Mouse (Mus musculus) left cerebral cortex, adult 9 months (tissue): ENCODE data around the gene Tas2r125.
"Not testable (repeated sequence)": the region's sequence is repeated elsewhere in the genome, so short reads cannot be mapped to it uniquely, and the experiment has no call there.

ENCODE experiments used
- DNase-seq, 2 experiments: peaks; one replicate each; pipeline ENCODE4 v3.0.0; 2022; ENCODE audit warnings: low spot score in 2 of 2

Tas2r125 gene

DNA sequence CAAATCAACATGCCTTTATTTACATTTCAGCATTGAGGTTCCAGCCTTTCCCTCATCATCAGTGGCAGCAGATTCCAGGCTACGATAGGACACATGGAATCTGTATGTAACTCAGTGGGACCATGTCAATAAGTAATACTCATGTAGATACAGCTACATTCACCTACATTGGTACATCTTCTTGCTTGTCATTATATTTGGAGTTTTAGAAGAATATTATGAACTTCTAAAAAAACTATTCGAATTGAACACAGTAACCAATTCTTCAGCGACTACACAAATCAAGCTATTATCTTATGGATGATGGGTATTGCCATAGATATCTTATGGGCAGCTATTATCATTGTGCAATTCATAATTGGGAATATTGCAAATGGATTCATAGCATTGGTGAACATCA lies at the start of gene Tas2r125:
TSS of gene Tas2r125 (plus strand) at position 301 of the 400 bp plus-strand sequence.
- no peak for DNase-seq

DNA sequence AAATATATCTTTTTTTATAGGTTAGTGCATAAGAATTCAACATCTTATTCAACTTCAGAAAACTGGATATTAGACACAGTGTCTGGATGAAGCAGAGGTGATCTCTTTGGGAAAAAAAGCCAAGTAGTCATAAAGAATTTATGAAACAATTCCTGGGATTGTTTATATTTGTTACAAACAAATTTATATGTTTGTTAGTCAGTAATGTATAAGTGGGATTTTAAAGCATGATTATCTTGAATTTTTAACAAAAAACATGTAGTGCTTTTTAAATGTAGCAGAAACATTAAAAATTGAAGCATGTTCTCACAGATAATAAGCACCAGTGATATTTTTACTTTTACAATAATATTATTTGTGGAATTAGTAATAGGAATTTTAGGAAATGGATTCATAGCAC lies 41.7 kb upstream of the Tas2r125 start, which contains the start of gene Tas2r110:
TSS of gene Tas2r110 (plus strand) at position 301 of the 400 bp plus-strand sequence.
- no peak for DNase-seq

DNA sequence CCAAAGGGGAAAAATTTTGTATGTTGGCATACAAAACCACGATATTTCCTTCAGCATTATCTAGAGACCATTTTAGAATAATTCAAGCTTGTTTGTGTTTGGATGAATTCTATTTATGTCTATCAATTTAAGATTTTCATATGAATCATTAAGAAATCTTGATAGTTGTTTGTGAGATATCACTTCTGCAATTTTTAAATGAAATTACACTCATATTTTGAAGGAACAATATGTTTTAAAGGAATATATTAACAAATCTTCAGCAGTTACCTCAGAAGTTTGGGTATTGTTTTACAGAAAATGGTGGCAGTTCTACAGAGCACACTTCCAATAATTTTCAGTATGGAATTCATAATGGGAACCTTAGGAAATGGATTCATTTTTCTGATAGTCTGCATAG lies 16.7 kb upstream of the Tas2r125 start, which contains the start of gene Tas2r113:
TSS of gene Tas2r113 (plus strand) at position 301 of the 400 bp plus-strand sequence.
- no peak for DNase-seq

DNA sequence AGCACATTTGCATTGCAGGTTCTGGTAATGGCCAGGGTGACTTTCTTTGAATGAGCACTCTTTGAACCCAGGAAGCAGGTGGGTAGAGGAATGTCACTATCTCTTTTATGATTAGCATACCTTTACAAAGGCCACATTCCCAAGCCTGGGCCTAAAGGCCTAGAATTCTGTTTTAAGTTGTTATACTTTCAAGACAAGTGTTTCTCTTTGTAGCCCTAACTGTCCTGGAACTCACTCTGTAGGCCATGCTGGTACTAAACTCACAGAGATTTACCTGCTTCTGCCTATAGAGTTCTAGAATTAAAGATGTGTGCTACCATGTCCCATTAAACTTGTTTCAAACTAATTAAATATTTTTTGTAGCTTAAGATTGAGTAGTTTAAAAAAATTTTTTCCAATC lies 31.9 kb downstream of the Tas2r125 start:
- DNase-seq: not testable (repeated sequence)

DNA sequence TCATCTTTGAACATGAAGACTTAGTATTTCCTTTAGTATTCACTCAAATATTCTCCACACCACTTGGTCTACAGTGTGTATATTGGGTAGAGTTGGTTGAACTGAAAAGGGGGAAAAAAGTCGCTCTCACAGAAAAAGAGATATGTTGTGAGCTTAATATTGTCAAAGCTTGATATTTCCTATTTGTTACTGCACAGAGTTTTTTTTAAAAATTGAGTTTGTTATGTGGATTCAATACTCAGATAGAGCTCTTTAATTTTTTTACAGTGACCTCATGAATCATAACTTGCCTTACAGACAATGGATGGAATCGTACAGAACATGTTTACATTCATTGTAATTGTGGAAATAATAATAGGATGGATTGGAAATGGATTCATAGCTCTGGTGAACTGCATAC lies 41.4 kb downstream of the Tas2r125 start, which contains the start of gene Tas2r129:
TSS of gene Tas2r129 (plus strand) at position 301 of the 400 bp plus-strand sequence.
- DNase-seq: no peak

DNA sequence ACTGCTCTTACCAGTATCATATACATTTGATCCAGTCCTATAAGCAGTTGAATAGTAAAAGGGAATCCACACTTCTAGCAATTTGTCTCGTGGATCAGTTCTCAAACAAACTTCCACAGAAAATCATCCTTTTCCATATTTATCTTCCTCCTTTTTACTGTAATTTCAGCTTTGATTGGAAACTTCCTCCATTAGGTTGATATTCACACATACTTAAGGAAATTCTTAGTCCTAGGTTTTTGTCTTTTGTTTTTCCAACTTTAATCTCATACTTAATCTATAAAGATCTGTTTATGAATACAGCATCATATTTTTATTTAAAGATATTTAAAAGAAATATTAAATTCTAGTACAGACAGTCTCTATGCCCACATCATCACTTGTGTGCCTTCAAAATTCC lies 48.4 kb downstream of the Tas2r125 start, which contains the start of gene Tas2r131:
TSS of gene Tas2r131 (minus strand) at position 101 of the 400 bp plus-strand sequence.
- no peak for DNase-seq
